Mouse (Mus musculus): Measurements from ENCODE around the gene Gp1ba. TPM values are rescaled to one million over a fixed set of nuclear protein-coding genes. Genes with fewer than 3 reads are reported as not detected.

Gene Gp1ba
- polyA plus RNA-seq, 1 experiment from 2014 or later, result 0.38 TPM

DNA sequence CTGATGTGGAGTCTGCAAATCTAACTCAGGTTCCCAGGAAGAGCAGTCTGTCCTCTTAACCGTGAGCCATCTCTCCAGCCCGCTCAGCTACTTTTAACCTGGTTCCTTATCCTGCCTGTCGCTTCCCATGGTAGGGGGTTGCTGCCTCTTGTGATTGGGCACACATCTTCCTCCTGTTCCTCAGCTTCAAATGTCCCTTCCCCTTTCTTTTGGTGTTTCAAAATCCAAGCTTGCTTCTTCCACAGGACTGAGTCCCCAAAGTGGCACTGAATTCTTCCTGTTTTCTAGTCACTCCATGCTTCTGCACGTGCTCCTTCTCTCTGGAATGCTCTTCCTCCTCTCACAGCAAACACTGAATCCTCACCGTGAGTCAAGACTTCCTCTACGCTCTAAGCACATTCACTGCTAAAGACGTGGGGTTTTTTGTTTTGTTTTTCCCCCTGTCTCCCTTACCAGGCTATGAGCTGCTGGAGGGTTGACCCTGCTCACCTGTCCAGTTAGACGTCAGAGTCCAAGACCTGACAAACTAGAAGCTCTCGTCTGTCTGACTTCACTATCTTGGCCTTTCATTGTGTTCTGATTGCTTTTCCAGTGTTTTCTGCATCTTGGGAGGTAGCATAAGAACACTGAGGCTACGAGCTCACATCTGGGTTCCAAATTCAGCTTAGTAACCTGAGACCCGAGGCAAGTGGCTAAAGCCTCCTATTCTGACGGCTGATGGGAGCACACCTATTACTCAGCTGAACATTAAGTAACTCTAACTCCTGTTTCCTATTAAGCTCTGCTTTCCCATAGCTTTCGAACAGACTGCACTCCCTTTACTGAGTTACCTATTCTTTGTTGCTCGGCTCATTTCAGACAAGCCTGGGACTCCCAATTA, 28.6 kb downstream of the Gp1ba start:
- H3K9ac ChIP-seq (ENCODE audit: low read depth, low read length), result peak overlapping the region; percentile 65
- peak overlapping the region; percentile 77 for H3K27ac ChIP-seq (replicated peaks; ENCODE audit: low read depth, low read length)
- ATAC-seq (ENCODE audit: low read depth), result no peak
- no peaks in the 10 kb centered on the region for H3K27me3 ChIP-seq (replicated peaks; ENCODE audit: control insufficient read depth, insufficient read depth, low read length)
- WGBS, result 48% methylated on average over 14 of the region's 14 CpGs
- no peak for DNase-seq (ENCODE audit: low spot score)
- H3K4me1 ChIP-seq (ENCODE audit: control insufficient read depth, insufficient read depth, low read length), result peaks cover 10% of the 10 kb centered on the region
- no peaks in the 10 kb centered on the region for H3K9me3 ChIP-seq (ENCODE audit: control insufficient read depth, low read length)
- peak overlapping the region; percentile 62 for H3K4me3 ChIP-seq (ENCODE audit: low read depth, low read length)
- peak overlapping the region; percentile 70 for H3K4me2 ChIP-seq (ENCODE audit: low read depth, low read length)
- H3K36me3 ChIP-seq (ENCODE audit: control insufficient read depth, insufficient read depth, low read length), result peaks cover 40% of the 10 kb centered on the region

DNA sequence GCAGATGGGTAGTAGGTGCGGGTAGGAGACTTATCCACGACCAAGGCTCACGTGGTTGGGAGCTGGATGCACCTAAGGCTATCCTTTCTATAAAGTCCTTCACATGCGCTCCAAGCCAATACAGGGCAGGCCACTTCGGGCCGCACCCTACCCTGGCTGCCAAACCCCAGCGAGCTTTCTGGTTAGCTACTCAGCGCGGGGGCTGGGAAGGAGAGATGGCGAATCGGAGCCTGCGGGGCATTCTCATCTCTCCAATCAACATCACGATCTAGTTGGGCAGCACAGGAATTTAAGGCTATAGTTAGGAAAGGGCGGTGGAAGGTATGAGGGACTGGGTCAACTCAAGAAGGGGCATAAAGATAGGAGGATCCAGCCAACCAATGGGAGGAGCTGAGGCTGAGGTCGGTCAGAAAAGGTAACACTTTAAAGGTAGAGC, 29.4 kb downstream of the Gp1ba start:
- no peak for DNase-seq (ENCODE audit: low spot score)
- H3K27me3 ChIP-seq (replicated peaks; ENCODE audit: control insufficient read depth, insufficient read depth, low read length), result no peaks in the 10 kb centered on the region

DNA sequence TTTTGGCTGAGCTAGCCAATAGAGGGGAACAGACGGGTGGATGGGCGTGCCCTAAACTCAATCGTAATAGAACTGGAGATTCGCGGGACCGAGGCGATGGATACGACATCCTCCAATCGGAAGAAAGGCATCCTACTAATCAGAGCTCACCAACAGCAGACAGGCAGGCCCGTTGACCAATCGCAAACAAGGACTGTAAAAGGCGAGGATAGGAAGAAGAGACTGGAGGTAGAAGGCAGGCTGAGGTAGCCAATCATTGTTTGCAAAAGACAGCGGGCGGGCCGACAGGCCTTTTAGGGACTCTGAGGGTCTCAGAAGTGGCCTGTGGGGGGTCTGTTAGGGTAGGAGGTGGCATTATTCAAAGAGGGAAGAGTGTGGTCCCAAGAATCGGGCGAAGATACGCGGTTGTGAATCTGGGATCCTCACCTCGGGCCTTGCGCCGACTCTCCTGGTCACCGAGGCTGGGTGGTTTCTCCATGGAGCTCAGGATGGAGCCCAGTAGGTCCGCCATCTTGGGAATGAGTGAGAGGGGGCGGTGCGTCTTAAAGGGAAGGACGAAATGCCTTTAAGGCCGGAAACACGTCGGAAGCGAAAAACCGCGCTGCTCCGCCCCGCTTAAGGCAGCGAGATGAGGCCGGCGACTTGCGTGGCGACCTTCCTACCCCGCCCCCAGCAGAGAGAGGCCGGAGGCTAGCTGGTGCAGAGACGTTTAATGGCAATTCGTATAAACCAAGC, 30.0 kb downstream of the Gp1ba start, which contains the start of gene Spag7:
TSS of gene Spag7 (minus strand) at position 646 of the 735 bp plus-strand sequence.
- H3K4me1 ChIP-seq (ENCODE audit: control insufficient read depth, insufficient read depth, low read length), result peaks cover 10% of the 10 kb centered on the region
- H3K27me3 ChIP-seq (replicated peaks; ENCODE audit: control insufficient read depth, insufficient read depth, low read length), result no peaks in the 10 kb centered on the region
- peak within 1 kb of the TSS; percentile 74 for H3K9ac ChIP-seq (ENCODE audit: low read depth, low read length)
- DNase-seq (ENCODE audit: low spot score) (peak; percentile 100), ATAC-seq (ENCODE audit: low read depth) (peak; percentile 96)
- under 1% methylated on average over 43 of the region's 44 CpGs for WGBS
- peak within 1 kb of the TSS; percentile 62 for H3K4me3 ChIP-seq (ENCODE audit: low read depth, low read length)
- peaks cover 33% of the 10 kb centered on the region for H3K36me3 ChIP-seq (ENCODE audit: control insufficient read depth, insufficient read depth, low read length)
- no peaks in the 10 kb centered on the region for H3K9me3 ChIP-seq (ENCODE audit: control insufficient read depth, low read length)
- H3K27ac ChIP-seq (replicated peaks; ENCODE audit: low read depth, low read length), result peak within 1 kb of the TSS; percentile 96
- H3K4me2 ChIP-seq (ENCODE audit: low read depth, low read length), result peak within 1 kb of the TSS; percentile 70

More for the DNA sequence above, 29.4 kb downstream of the Gp1ba start:
- Histone ChIP-seq H3K4me1 (ENCODE audit: control insufficient read depth, insufficient read depth, low read length) (peaks cover 10% of the 10 kb centered on the region), H3K9ac (ENCODE audit: low read depth, low read length) (peak overlapping the region; percentile 65), H3K9me3 (ENCODE audit: control insufficient read depth, low read length) (no peaks in the 10 kb centered on the region), H3K36me3 (ENCODE audit: control insufficient read depth, insufficient read depth, low read length) (peaks cover 32% of the 10 kb centered on the region), H3K4me3 (ENCODE audit: low read depth, low read length) (peak overlapping the region; percentile 62), H3K4me2 (ENCODE audit: low read depth, low read length) (peak overlapping the region; percentile 70), H3K27ac (replicated peaks; ENCODE audit: low read depth, low read length) (peak overlapping the region; percentile 77)
- WGBS, result 1% methylated on average over 15 of the region's 15 CpGs
- ATAC-seq (ENCODE audit: low read depth), result peak; percentile 59

DNA sequence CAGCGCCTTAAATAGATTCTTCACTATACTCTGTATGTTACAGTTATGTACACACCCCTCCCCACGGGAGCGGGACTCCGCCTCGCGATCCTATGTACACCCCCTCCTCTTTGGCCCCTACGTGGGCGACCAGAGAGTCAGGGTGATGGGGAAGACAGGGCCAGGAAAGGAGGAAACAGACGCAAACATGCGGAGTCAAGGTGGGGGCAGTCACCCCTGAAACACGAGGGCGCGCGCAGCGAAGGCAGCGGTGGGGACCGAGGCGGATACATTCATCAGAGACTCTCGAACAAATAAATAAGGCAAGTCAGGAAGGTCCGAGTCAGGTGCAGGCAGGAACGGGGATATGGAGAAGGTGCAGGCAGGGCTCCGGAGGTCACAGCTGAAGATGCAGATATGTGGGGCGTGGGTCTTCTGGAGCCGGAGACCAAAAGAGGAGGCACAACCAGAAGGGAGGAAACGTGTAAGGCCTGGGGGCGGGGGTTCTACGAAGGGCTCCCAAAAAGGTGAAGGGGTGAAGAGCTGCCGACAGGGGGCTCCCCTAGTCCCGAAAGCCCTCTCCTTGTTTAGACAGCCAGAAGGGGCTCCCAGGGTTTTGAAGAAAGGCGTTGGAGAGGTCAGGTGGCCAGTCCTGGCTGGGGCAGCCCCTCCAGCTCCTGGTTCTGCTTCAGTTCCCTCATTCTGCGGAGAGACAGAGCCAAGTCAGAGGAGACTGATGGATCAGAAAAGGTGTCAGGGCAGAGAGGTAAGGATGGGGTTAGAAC, 30.8 kb downstream of the Gp1ba start:
- Histone ChIP-seq H3K9ac (ENCODE audit: low read depth, low read length) (peak overlapping the region; percentile 74), H3K4me2 (ENCODE audit: low read depth, low read length) (peak overlapping the region; percentile 70), H3K4me3 (ENCODE audit: low read depth, low read length) (peak overlapping the region; percentile 62), H3K9me3 (ENCODE audit: control insufficient read depth, low read length) (no peaks in the 10 kb centered on the region), H3K36me3 (ENCODE audit: control insufficient read depth, insufficient read depth, low read length) (peaks cover 32% of the 10 kb centered on the region), H3K27me3 (replicated peaks; ENCODE audit: control insufficient read depth, insufficient read depth, low read length) (no peaks in the 10 kb centered on the region), H3K4me1 (ENCODE audit: control insufficient read depth, insufficient read depth, low read length) (peaks cover 10% of the 10 kb centered on the region), H3K27ac (replicated peaks; ENCODE audit: low read depth, low read length) (peak overlapping the region; percentile 96)
- ATAC-seq (ENCODE audit: low read depth), result peak; percentile 15
- 1% methylated on average over 31 of the region's 31 CpGs for WGBS
- peak; percentile 92 for DNase-seq (ENCODE audit: low spot score)

DNA sequence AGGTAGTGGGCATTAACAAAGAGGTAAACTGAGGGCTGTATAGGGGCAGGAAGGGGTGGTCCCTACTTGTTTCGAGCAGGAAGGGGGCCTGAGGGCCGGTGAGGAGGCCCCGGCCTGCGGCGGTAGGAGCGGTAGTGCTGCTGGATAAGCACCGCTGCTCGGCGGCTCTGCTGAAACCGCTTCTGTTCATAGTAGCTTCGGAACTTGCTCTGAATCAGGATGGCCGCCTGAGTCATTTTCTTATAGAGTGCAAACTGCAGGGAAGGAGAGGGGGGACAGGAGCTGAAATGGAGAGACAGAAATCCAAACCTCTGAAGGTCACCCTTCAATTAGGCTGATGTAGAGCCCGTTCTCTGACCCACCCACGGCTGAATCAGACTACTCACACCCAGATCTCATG, 31.6 kb downstream of the Gp1ba start:
- Histone ChIP-seq H3K4me3 (ENCODE audit: low read depth, low read length) (peak overlapping the region; percentile 62), H3K9me3 (ENCODE audit: control insufficient read depth, low read length) (no peaks in the 10 kb centered on the region), H3K27ac (replicated peaks; ENCODE audit: low read depth, low read length) (peak overlapping the region; percentile 96), H3K4me1 (ENCODE audit: control insufficient read depth, insufficient read depth, low read length) (peaks cover 10% of the 10 kb centered on the region), H3K27me3 (replicated peaks; ENCODE audit: control insufficient read depth, insufficient read depth, low read length) (no peaks in the 10 kb centered on the region), H3K4me2 (ENCODE audit: low read depth, low read length) (peak overlapping the region; percentile 70), H3K36me3 (ENCODE audit: control insufficient read depth, insufficient read depth, low read length) (peaks cover 32% of the 10 kb centered on the region), H3K9ac (ENCODE audit: low read depth, low read length) (peak overlapping the region; percentile 74)
- ATAC-seq (ENCODE audit: low read depth), result no peak
- no peak for DNase-seq (ENCODE audit: low spot score)
- WGBS, result 43% methylated on average over 14 of the region's 14 CpGs

DNA sequence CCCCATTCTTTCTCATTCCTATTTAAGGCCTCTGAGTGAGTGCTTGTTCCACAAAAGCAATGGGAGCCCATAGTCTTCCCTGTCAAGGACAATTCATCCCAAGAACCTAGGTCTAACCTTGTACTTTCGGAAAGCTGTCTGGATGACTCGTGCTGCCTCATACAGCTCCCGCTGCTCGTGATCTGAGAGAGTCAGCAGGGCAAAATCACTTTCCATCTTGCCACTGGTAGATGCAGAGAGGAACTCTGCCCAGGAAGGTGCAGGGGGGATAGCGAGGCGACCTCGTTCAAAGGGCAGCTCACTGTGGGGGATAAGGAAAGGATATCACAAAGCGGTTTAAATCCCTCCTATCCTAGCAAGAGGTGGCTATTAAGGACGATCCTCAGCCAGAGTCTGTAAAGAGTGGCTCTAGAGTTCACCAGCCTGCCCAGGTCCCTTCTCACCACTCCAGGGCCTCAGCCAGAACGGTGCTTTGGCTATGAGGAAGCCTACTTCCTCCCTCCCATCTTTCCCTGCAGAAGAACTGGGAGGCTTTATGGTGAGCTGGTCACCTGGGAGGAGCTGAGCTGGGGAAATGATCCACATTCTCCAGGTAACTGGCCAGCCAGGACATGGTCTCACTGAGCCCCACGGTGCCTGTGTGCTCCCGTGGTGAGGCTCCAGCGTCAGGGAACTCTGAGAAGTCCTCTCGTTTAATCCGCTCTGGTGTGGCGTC, 32.6 kb downstream of the Gp1ba start:
- Histone ChIP-seq H3K4me1 (ENCODE audit: control insufficient read depth, insufficient read depth, low read length) (peaks cover 10% of the 10 kb centered on the region), H3K4me3 (ENCODE audit: low read depth, low read length) (no peak overlapping the region; the same call in 1 of the 2 replicates), H3K9ac (ENCODE audit: low read depth, low read length) (no peak overlapping the region), H3K27ac (replicated peaks; ENCODE audit: low read depth, low read length) (no peak overlapping the region), H3K36me3 (ENCODE audit: control insufficient read depth, insufficient read depth, low read length) (peaks cover 36% of the 10 kb centered on the region), H3K9me3 (ENCODE audit: control insufficient read depth, low read length) (no peaks in the 10 kb centered on the region), H3K27me3 (replicated peaks; ENCODE audit: control insufficient read depth, insufficient read depth, low read length) (no peaks in the 10 kb centered on the region), H3K4me2 (ENCODE audit: low read depth, low read length) (no peak overlapping the region)
- no peak for DNase-seq (ENCODE audit: low spot score)
- WGBS, result 87% methylated on average over 16 of the region's 16 CpGs
- no peak for ATAC-seq (ENCODE audit: low read depth)

DNA sequence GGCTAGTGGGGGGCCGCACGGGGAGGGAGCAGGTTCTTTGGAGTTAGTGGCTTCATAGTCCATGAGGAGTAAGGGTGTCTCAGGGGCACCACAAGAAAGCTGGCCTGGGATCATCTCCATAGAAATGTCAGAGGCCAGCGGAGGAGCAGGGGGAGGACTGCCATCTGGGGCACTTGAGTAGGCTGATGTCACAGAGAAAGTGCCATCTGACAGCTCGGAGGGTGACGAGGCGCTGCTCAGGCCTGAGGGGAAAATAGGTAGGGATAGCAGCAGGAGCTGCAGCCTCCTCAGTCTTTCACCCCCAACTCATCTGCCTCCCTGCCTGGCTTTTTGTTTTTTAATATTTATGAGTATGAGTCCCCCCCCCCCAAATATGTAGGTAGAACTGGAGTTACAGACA, 35.1 kb downstream of the Gp1ba start:
- WGBS, result 69% methylated on average over 6 of the region's 6 CpGs
- peaks cover 42% of the 10 kb centered on the region for H3K36me3 ChIP-seq (ENCODE audit: control insufficient read depth, insufficient read depth, low read length)

More for the DNA sequence above, 35.1 kb downstream of the Gp1ba start:
- Histone ChIP-seq H3K4me2 (ENCODE audit: low read depth, low read length) (no peak overlapping the region), H3K27ac (replicated peaks; ENCODE audit: low read depth, low read length) (no peak overlapping the region), H3K9me3 (ENCODE audit: control insufficient read depth, low read length) (no peaks in the 10 kb centered on the region), H3K4me1 (ENCODE audit: control insufficient read depth, insufficient read depth, low read length) (0 out of 2 replicates have a peak, but pooled peaks cover 4% of the 10 kb centered on the region), H3K9ac (ENCODE audit: low read depth, low read length) (no peak overlapping the region), H3K4me3 (ENCODE audit: low read depth, low read length) (no peak overlapping the region), H3K27me3 (replicated peaks; ENCODE audit: control insufficient read depth, insufficient read depth, low read length) (no peaks in the 10 kb centered on the region)
- no peak for ATAC-seq (ENCODE audit: low read depth)
- DNase-seq (ENCODE audit: low spot score), result no peak

Measured in embryonic facial prominence, embryonic 14.5 days (tissue).